Mouse (Mus musculus): ENCODE data around the gene Clk1. TPM values are rescaled to one million over a fixed set of nuclear protein-coding genes. Genes with fewer than 3 reads are reported as not detected.

Gene Clk1
- polyA plus RNA-seq, 1 experiment from 2014 or later: 174 TPM

- Histone ChIP-seq H3K4me3 (no peak overlapping the region), H3K9me3 (no peaks in the 10 kb centered on the region), H3K4me1 (replicated peaks) (no peaks in the 10 kb centered on the region), H3K4me2 (no peak overlapping the region), H3K36me3 (no peaks in the 10 kb centered on the region), H3K9ac (no peak overlapping the region), H3K27me3 (no peaks in the 10 kb centered on the region), H3K27ac (no peak overlapping the region)
- 76% methylated on average over 2 of the region's 2 CpGs for WGBS
- no peak for ATAC-seq (ENCODE audit: low FRiP score)
Measured at GRCm38 (mm10) chr1:58369716-58370115, 54.1 kb downstream of the Clk1 start.

- Histone ChIP-seq H3K9ac (no peak overlapping the region), H3K4me3 (no peak overlapping the region), H3K4me1 (replicated peaks) (no peaks in the 10 kb centered on the region), H3K4me2 (no peak overlapping the region), H3K27ac (no peak overlapping the region), H3K27me3 (no peaks in the 10 kb centered on the region), H3K36me3 (no peaks in the 10 kb centered on the region), H3K9me3 (no peaks in the 10 kb centered on the region)
- ATAC-seq (ENCODE audit: low FRiP score): no peak
- 86% methylated on average over 12 of the region's 12 CpGs for WGBS
Measured at GRCm38 (mm10) chr1:58366737-58367471, 57.0 kb downstream of the Clk1 start.

- H3K4me3 ChIP-seq: no peak overlapping the region
- H3K27ac ChIP-seq: no peak overlapping the region
- ATAC-seq (ENCODE audit: low FRiP score): no peak
- H3K4me1 ChIP-seq (replicated peaks): no peaks in the 10 kb centered on the region
- H3K4me2 ChIP-seq: no peak overlapping the region
- no peak overlapping the region for H3K9ac ChIP-seq
- 94% methylated on average over 3 of the region's 3 CpGs for WGBS
- no peaks in the 10 kb centered on the region for H3K9me3 ChIP-seq
- H3K36me3 ChIP-seq: no peaks in the 10 kb centered on the region
- no peaks in the 10 kb centered on the region for H3K27me3 ChIP-seq
Measured at GRCm38 (mm10) chr1:58365829-58366228, 58.0 kb downstream of the Clk1 start.

GRCm38 (mm10) chr1:58364551-58364950 lies 59.3 kb downstream of the Clk1 start:
- H3K27ac ChIP-seq: no peak overlapping the region
- H3K9me3 ChIP-seq: no peaks in the 10 kb centered on the region
- H3K4me3 ChIP-seq: no peak overlapping the region
- H3K9ac ChIP-seq: no peak overlapping the region
- H3K36me3 ChIP-seq: no peaks in the 10 kb centered on the region
- 91% methylated on average over 12 of the region's 12 CpGs for WGBS
- H3K4me2 ChIP-seq: no peak overlapping the region
- H3K27me3 ChIP-seq: no peaks in the 10 kb centered on the region
- no peaks in the 10 kb centered on the region for H3K4me1 ChIP-seq (replicated peaks)
- no peak for ATAC-seq (ENCODE audit: low FRiP score)

- H3K27ac ChIP-seq: no peak overlapping the region
- no peaks in the 10 kb centered on the region for H3K36me3 ChIP-seq
- no peak for ATAC-seq (ENCODE audit: low FRiP score)
- H3K4me2 ChIP-seq: no peak overlapping the region
- 56% methylated on average over 4 of the region's 4 CpGs for WGBS
- no peak overlapping the region for H3K9ac ChIP-seq
- no peaks in the 10 kb centered on the region for H3K27me3 ChIP-seq
- no peaks in the 10 kb centered on the region for H3K9me3 ChIP-seq
- no peak overlapping the region for H3K4me3 ChIP-seq
- H3K4me1 ChIP-seq (replicated peaks): no peaks in the 10 kb centered on the region
Measured at GRCm38 (mm10) chr1:58362296-58362695, 61.6 kb downstream of the Clk1 start.

Other genes starting within 250 kb of the Clk1 start
- gene Aox4, start 213.7 kb downstream of the Clk1 start, polyA plus RNA-seq (2015; fragmentation: Nextera tagmentation; extraction: Ambion mirVana): 0.18 and 0.34 TPM in 2 replicates
- 0.05 TPM in 2 replicates for gene Aox2, start 145.7 kb downstream of the Clk1 start, polyA plus RNA-seq (2015; fragmentation: Nextera tagmentation; extraction: Ambion mirVana)
- gene Bzw1, start 31.2 kb downstream of the Clk1 start, polyA plus RNA-seq (2015; fragmentation: Nextera tagmentation; extraction: Ambion mirVana): 384 and 399 TPM in 2 replicates
- gene Nif3l1, start 21.1 kb upstream of the Clk1 start, polyA plus RNA-seq (2015; fragmentation: Nextera tagmentation; extraction: Ambion mirVana): 53.7 and 58.9 TPM in 2 replicates
- 52.9 and 53.6 TPM in 2 replicates for gene Ppil3, start 21.4 kb upstream of the Clk1 start, polyA plus RNA-seq (2015; fragmentation: Nextera tagmentation; extraction: Ambion mirVana)
- 25.5 and 27.9 TPM in 2 replicates for gene Orc2, start 81.0 kb upstream of the Clk1 start, polyA plus RNA-seq (2015; fragmentation: Nextera tagmentation; extraction: Ambion mirVana)
- gene Fam126b, start 162.3 kb upstream of the Clk1 start, polyA plus RNA-seq (2015; fragmentation: Nextera tagmentation; extraction: Ambion mirVana): 9.9 and 13.5 TPM in 2 replicates
- gene Ndufb3, start 162.3 kb upstream of the Clk1 start, polyA plus RNA-seq (2015; fragmentation: Nextera tagmentation; extraction: Ambion mirVana): 199 and 210 TPM in 2 replicates